Mouse (Mus musculus) intestine, postnatal 0 days (tissue): ENCODE data around the gene Irf2bp1. TPM values are rescaled to one million over a fixed set of nuclear protein-coding genes. Genes with fewer than 3 reads are reported as not detected.

ENCODE experiments used
- ATAC-seq: fragments of 200-750 bp; cut with Nextera tagmentation; 2 replicates; pipeline ENCODE4 v1.8.0; 2017; ENCODE audit warnings: mild to moderate bottlenecking, moderate TSS enrichment, moderate library complexity
- H3K27ac ChIP-seq: fragments of 300-500 bp; sonication (generic); 2 replicates; pipeline ENCODE4 v1.5.1; 2014; ENCODE audit warnings: mild to moderate bottlenecking, low read depth, low read length, moderate library complexity
- H3K27me3 ChIP-seq: fragments of 300-500 bp; sonication (generic); replicated peaks from 2 replicates; pipeline ENCODE4 v1.6.1; 2014; ENCODE audit warnings: low read length, mixed read lengths; ENCODE audit not compliant: control insufficient read depth, insufficient read depth
- H3K36me3 ChIP-seq: fragments of 300-500 bp; sonication (generic); 2 replicates; pipeline ENCODE4 v1.6.1; 2014; ENCODE audit warnings: mild to moderate bottlenecking, moderate library complexity; ENCODE audit not compliant: control insufficient read depth, insufficient read depth
- H3K4me1 ChIP-seq: fragments of 300-500 bp; sonication (generic); replicated peaks from 2 replicates; pipeline ENCODE4 v1.6.1; 2014; ENCODE audit warnings: antibody characterized with exemption, low read length, mixed read lengths; ENCODE audit not compliant: control insufficient read depth, insufficient read depth
- H3K4me2 ChIP-seq: fragments of 300-500 bp; sonication (generic); replicated peaks from 2 replicates; pipeline ENCODE4 v1.6.1; 2014; ENCODE audit warnings: low read depth, mild to moderate bottlenecking, moderate library complexity
- H3K4me3 ChIP-seq: fragments of 300-500 bp; sonication (generic); 2 replicates; pipeline ENCODE4 v1.5.1; 2014; ENCODE audit warnings: low read depth, low read length
- H3K9ac ChIP-seq: fragments of 300-500 bp; sonication (generic); 2 replicates; pipeline ENCODE4 v1.6.1; 2014; ENCODE audit warnings: mild to moderate bottlenecking, low read depth, low read length
- H3K9me3 ChIP-seq: fragments of 300-500 bp; sonication (generic); 2 replicates; pipeline ENCODE4 v1.6.1; 2016; ENCODE audit warnings: mixed run types; ENCODE audit not compliant: control insufficient read depth
- CTCF ChIP-seq: sonication (generic); IDR thresholded peaks from 2 replicates; pipeline ENCODE4 v1.5.1; 2016; ENCODE audit warnings: low read depth, mild to moderate bottlenecking, control low read depth, antibody characterized with exemption, moderate library complexity
- WGBS: fragments of 180-500 bp; shearing (Covaris S2); extraction: QIAGEN DNeasy Blood & Tissue Kit; methylation state at CpG from one replicate; pipeline ENCODE4 v1.1.7; 2014; 5-methylcytosine and 5-hydroxymethylcytosine counted together
- polyA plus RNA-seq: library from polyadenylated mRNA; unstranded; fragments of >200 nt; fragmentation: Nextera tagmentation; extraction: Ambion mirVana; gene quantifications from 2 replicates; pipeline ENCODE4 v1.2.1, GENCODE M21; 2015

Gene Irf2bp1
- polyA plus RNA-seq, 1 experiment from 2014 or later: 11.4 TPM

- Histone ChIP-seq H3K4me2 (peak overlapping the region; percentile 76), H3K27me3 (no peaks in the 10 kb centered on the region), H3K36me3 (peaks cover 11% of the 10 kb centered on the region; the same call in 1 of the 2 replicates), H3K4me3 (peak overlapping the region; percentile 40), H3K9me3 (no peaks in the 10 kb centered on the region), H3K4me1 (peaks cover 15% of the 10 kb centered on the region), H3K9ac (peak overlapping the region; percentile 64), H3K27ac (peak overlapping the region; percentile 70)
- no peak for TF ChIP-seq CTCF
- peak; percentile 42 for ATAC-seq
- WGBS: 2% methylated on average over 17 of the region's 17 CpGs
Observed at GRCm38 (mm10) chr7:19002848-19003498, 871 bp upstream of the Irf2bp1 start.

GRCm38 (mm10) chr7:19004631-19005079, 811 bp downstream of the Irf2bp1 start:
- no peaks in the 10 kb centered on the region for H3K27me3 ChIP-seq
- H3K4me2 ChIP-seq: peak overlapping the region; percentile 91
- no peaks in the 10 kb centered on the region for H3K9me3 ChIP-seq
- H3K27ac ChIP-seq: peak overlapping the region; percentile 92
- TF ChIP-seq CTCF: no peak
- H3K4me1 ChIP-seq: peaks cover 15% of the 10 kb centered on the region
- peak overlapping the region; percentile 69 for H3K9ac ChIP-seq
- WGBS: 4% methylated on average over 34 of the region's 34 CpGs
- peaks cover 11% of the 10 kb centered on the region; the same call in 1 of the 2 replicates for H3K36me3 ChIP-seq
- ATAC-seq: no peak
- peak overlapping the region; percentile 86 for H3K4me3 ChIP-seq

GRCm38 (mm10) chr7:19005417-19006121, 1.7 kb downstream of the Irf2bp1 start:
- TF ChIP-seq CTCF: no peak

DNA sequence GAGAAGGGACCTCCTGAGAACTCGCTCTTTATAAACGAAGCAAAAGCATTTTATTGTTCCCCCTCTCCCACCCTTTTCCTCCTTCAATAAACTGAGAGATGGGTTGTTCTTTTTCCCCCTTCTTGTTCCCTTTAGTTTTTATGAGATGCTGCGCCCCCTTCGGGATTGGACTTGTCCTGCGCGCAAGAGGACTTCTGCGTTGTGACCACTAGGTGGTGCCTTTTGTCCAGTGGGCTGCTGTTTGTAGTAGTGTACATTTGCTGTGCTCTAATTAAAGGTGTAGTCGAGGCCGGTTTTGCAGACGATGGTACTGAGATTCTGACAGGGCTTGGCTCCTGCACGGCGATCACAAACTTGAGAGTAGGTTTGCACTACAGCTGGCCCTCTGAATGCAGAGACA, 2.6 kb downstream of the Irf2bp1 start:
- Histone ChIP-seq H3K9me3 (no peaks in the 10 kb centered on the region), H3K27me3 (no peaks in the 10 kb centered on the region), H3K36me3 (peaks cover 11% of the 10 kb centered on the region; the same call in 1 of the 2 replicates), H3K4me1 (peaks cover 18% of the 10 kb centered on the region), H3K27ac (peak overlapping the region; percentile 36), H3K4me2 (peak overlapping the region; percentile 91), H3K9ac (no peak overlapping the region), H3K4me3 (peak overlapping the region; percentile 86; the same call in 1 of the 2 replicates)
- peak; percentile 28; the same call in 1 of the 2 replicates for ATAC-seq
- 4% methylated on average over 12 of the region's 12 CpGs for WGBS
- TF ChIP-seq CTCF: peak; percentile 99

More at GRCm38 (mm10) chr7:19005417-19006121, 1.7 kb downstream of the Irf2bp1 start:
- Histone ChIP-seq H3K9me3 (no peaks in the 10 kb centered on the region), H3K9ac (peak overlapping the region; percentile 69; the same call in 1 of the 2 replicates), H3K4me2 (peak overlapping the region; percentile 91), H3K36me3 (peaks cover 11% of the 10 kb centered on the region; the same call in 1 of the 2 replicates), H3K27ac (0 out of 2 replicates have a peak overlapping the region, but pooled peaks have one; percentile 21), H3K4me1 (peaks cover 17% of the 10 kb centered on the region), H3K4me3 (peak overlapping the region; percentile 86), H3K27me3 (no peaks in the 10 kb centered on the region)
- no peak for ATAC-seq
- WGBS: 58% methylated on average over 34 of the region's 34 CpGs

DNA sequence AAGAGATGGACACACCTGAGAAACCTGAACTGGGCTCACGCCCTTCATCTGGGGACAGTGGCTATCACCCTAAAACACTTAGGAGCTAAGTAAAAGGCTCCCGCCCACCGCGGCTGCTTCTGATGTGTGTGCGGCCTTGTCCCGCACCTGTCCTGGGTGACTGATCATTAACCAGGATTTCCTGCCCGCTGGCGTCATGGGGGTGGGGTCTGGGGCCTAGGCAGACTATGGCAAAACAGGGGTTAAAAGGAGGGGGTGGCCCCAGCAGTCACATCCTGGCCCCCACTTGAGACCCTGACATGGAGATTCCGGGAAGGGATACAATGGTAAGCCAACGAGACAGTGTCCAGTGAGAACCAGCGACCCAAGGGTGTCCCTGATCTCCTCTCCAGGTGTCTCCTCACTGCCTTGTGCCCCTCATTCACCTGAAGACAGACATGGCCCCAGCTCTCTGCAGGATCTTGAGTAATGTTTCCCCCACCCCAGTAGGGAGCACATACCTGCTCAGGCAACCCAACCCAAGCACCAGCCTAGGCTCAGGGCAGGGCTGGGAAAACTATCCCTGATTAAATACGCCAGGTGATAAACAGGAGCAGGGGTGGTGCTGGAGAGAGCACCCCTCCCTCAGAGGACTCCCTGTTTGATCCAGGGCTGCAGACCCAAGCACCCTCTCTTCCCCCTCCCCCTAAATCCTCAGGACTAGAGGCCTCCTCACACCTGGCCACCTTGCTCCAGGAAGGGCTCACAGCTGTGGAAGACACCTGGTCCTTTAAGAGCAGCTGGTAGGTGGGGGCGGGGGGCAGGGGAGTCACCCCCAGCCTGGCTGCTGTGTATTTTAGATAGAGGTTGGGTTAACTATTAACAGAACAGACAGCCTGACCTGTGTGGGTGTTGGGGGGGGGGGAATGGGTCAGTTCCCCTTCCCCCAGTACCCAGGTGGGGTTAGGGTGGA, 3.5 kb downstream of the Irf2bp1 start:
- Histone ChIP-seq H3K4me3 (no peak overlapping the region), H3K36me3 (peaks cover 11% of the 10 kb centered on the region; the same call in 1 of the 2 replicates), H3K9ac (no peak overlapping the region), H3K4me1 (peaks cover 18% of the 10 kb centered on the region), H3K9me3 (no peaks in the 10 kb centered on the region), H3K27me3 (no peaks in the 10 kb centered on the region), H3K27ac (peak overlapping the region; percentile 36), H3K4me2 (peak overlapping the region; percentile 91)
- no peak for TF ChIP-seq CTCF
- peak; percentile 48 for ATAC-seq
- 31% methylated on average over 13 of the region's 13 CpGs for WGBS
